Mouse (Mus musculus): ENCODE measurements at regions not wholly inside any gene's neighbourhood (a gene's known extent, or its start where the extent isn't known, plus 50 kb on each side); places are given as distances from the start of the nearest gene placed in this dataset.

- ATAC-seq (replicated peaks; ENCODE audit: poor library complexity, severe bottlenecking), result no peak
These were observed 179.0 kb upstream of the Afdn start for GRCm38 (mm10) chr17:13581214-13581920.

GRCm38 (mm10) chr17:13581995-13582588, 178.2 kb upstream of the Afdn start:
- ATAC-seq (replicated peaks; ENCODE audit: poor library complexity, severe bottlenecking), result no peak

- ATAC-seq (replicated peaks; ENCODE audit: poor library complexity, severe bottlenecking), result no peak
These were observed 176.7 kb upstream of the Afdn start for GRCm38 (mm10) chr17:13583475-13584233.

GRCm38 (mm10) chr17:13584394-13584793, 175.9 kb upstream of the Afdn start:
- no peak for ATAC-seq (replicated peaks; ENCODE audit: poor library complexity, severe bottlenecking)

GRCm38 (mm10) chr17:13590240-13590837, 170.0 kb upstream of the Afdn start:
- ATAC-seq (replicated peaks; ENCODE audit: poor library complexity, severe bottlenecking), result peak; percentile 70
